Mouse (Mus musculus): ENCODE results near the gene 1700022I11Rik.

GRCm38 (mm10) chr4:42949051-42949675 is 20.2 kb upstream of the 1700022I11Rik start:
- no peak for TF ChIP-seq CTCF (IDR thresholded peaks at IDR 0.05; ENCODE audit: low read depth)
- no peak for TF ChIP-seq EP300 (IDR thresholded peaks at IDR 0.05; ENCODE audit: low read depth)

Measured in heart, postnatal 0 days (tissue).